Mouse (Mus musculus) urinary bladder, adult 2 months (tissue): ENCODE data around the gene Pgap3. TPM values are rescaled to one million over a fixed set of nuclear protein-coding genes. Genes with fewer than 3 reads are reported as not detected.

Source experiments
- DNase-seq: peaks from one replicate; pipeline ENCODE4 v3.0.0; 2022; ENCODE audit warnings: low spot score
- polyA plus RNA-seq: library from polyadenylated mRNA; depleted of rRNA; stranded (reverse); fragments of >200 nt; gene quantifications from 2 replicates; pipeline ENCODE4 v1.2.3, GENCODE M21; 2012

Gene Pgap3
- polyA plus RNA-seq, 1 experiment = 12.7 TPM

DNA sequence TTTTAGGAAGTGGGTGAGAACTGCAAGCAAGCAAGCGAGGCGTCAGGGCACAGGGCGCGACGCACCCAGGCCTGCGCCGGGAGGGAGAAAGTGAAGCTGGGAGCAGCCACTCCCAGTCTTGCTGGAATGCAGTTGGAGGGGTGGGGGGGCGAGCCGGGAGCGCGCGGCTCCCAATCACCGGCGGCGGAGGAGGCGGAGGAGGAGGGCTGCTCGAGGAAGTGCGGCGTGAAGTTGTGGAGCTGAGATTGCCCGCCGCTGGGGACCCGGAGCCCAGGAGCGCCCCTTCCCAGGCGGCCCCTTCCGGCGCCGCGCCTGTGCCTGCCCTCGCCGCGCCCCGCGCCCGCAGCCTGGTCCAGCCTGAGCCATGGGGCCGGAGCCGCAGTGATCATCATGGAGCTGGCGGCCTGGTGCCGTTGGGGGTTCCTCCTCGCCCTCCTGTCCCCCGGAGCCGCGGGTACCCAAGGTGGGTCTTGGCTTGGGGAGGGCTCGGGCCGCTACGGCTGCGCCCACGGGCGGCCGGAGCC is 12.0 kb upstream of the Pgap3 start, which contains the start of gene Erbb2:
Gene Erbb2, plus strand, starts transcription at position 198 of the 524 bp plus-strand sequence.
- peak; percentile 67 for DNase-seq

DNA sequence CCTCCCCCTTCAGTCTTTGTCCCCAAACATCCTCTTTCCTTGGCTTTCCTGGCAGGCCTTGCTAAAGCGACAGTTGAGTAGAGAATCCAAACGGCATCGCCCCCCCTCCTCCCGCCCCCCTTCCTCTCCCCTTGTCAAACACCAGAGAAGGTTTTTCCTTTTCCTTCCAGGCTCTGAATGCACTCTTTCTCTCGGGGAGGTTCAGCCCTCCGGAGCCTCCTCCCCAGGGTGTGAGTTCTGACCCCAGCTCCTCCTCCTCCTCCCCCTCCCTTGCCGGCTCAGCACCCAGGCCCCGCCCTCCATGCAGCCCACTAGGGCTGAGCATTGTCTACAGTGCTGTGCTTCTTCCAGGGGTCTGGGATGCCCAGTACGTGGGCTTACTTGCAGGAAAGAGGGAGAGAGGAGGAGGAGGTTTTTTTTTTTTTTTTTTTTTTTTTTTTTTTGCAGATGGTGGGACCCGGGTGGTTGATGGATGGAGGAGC is 9.1 kb upstream of the Pgap3 start:
- no peak for DNase-seq

GRCm38 (mm10) chr11:98408872-98409271 is 8.6 kb upstream of the Pgap3 start:
- no peak for DNase-seq

DNA sequence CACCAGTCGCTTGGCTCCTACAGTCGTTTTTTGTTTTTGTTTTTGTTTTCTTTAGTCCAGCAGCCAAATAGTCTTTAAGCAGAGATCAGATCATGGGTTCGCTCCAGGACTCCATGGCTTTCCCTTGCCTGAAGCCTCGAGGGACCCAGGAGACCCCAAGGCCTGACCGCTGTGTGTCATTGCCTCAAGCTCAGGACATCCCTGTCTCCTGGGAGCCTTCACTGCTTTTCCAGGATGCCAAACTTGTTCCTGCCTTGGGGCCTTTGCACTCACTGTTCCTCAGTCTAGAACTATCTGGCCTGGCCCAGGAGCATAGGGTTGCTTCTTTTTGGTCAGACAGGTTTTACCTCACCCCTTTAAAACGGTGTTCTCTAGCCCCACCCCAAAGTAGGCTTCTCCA is 6.3 kb upstream of the Pgap3 start:
- no peak for DNase-seq

DNA sequence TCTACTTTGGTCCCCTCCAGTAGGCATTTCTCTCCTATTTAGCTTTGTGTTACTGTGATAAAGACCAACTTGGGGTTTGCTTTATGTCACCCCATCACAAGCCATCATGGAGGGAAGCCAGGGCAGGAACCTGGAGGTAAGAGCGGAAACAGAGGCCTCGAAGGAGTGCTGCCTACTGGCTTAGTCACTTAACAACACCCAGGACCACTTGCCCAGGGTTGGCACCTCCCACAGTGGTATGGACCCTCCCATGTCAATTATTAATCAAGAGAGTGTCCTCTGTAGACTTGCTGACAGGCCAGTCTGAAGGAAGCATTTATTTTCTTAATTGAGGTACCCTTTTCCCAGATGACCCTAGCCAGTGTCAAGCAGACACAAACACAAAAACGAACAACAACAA is 526 bp upstream of the Pgap3 start:
- no peak for DNase-seq

GRCm38 (mm10) chr11:98397946-98398345 is 2.3 kb downstream of the Pgap3 start:
- no peak for DNase-seq

- DNase-seq = no peak
Observed at GRCm38 (mm10) chr11:98395041-98395440, 5.2 kb downstream of the Pgap3 start.

GRCm38 (mm10) chr11:98394301-98394700 is 6.0 kb downstream of the Pgap3 start:
- no peak for DNase-seq

- no peak for DNase-seq
Observed at GRCm38 (mm10) chr11:98393317-98393716, 7.0 kb downstream of the Pgap3 start.

GRCm38 (mm10) chr11:98392645-98393044 is 7.6 kb downstream of the Pgap3 start:
- no peak for DNase-seq

GRCm38 (mm10) chr11:98392034-98392433 is 8.3 kb downstream of the Pgap3 start:
- no peak for DNase-seq

- no peak for DNase-seq
Observed at GRCm38 (mm10) chr11:98390141-98390540, 10.1 kb downstream of the Pgap3 start.

DNA sequence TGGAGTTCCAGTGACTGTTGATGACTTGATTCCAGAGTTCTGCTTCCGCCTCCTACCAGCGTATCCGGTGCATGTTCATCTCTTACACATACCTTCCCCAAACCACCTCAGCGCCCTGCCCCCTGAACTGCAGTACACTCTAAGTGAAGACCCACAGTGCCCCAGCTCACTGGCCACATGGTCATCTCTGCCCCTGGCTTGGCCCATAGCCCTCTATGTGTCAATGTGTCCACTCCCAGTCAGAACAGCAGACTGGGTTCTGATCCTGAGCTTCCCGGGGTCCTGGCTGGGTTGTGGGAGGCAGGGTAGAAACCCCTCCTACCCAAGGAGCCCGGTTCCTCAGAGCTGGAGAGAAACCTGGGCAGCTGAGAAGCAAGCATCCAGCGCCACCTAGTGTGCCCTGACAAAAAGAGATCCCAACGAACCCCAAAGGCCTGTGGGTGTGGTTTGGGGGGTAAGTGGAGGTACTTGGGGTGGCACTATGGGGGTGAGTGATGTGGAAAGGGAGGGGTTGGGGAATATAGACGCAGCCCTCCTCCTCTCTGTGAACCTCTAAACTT is 11.0 kb downstream of the Pgap3 start:
- DNase-seq = no peak

- no peak for DNase-seq
Observed at GRCm38 (mm10) chr11:98388282-98388681, 12.0 kb downstream of the Pgap3 start.

- no peak for DNase-seq
Observed at GRCm38 (mm10) chr11:98387056-98387577, 13.2 kb downstream of the Pgap3 start.

- DNase-seq = no peak
Observed at GRCm38 (mm10) chr11:98386596-98386995, 13.7 kb downstream of the Pgap3 start.

DNA sequence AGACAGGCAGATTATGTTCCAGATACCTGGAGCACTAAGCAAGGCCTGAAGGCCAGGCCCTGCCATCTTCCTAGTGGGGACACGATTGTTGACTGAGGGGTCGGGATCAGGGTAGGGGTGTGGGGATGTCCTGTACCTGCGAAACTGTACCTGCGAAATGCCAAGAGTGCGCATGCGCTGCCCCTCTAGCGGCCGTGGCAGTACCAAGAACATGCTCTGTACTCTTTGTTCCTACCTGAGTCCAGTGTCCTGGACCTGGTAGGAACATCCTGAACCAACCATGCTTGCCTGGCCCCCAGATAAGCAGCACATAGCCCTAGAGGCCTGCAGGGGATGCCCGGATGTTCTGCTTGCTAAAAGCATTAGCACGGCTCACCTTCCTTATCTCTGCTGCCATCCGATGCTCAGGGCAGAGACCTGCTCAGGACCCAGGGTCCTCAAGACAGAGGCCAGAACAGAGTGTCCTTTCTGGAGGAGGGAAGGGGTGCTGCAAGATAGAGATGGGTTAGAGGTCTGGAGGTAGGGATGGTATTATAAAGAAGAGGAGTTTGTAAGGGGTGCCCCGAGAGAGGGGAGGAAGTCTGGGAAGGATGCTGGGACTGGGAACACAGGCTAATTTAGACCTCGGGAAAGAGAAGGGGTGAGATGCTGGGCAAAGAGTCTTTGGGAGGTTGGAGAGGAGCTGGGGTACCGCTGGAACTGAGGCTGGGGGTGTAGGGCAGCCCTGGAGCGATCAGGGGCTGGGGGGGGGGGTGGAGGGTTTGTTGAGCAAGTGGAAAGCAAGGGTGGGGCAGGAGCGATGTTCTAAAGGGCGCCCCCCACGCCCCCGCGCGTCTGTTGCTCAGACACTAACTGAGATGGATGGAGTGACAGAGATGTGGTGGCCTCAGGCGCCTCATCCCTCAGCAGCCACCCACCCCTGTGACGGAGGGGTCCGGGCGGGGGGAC is 14.4 kb downstream of the Pgap3 start, which contains the start of gene Pnmt:
Gene Pnmt, plus strand, starts transcription at position 813 of the 948 bp plus-strand sequence.
- DNase-seq = no peak

DNA sequence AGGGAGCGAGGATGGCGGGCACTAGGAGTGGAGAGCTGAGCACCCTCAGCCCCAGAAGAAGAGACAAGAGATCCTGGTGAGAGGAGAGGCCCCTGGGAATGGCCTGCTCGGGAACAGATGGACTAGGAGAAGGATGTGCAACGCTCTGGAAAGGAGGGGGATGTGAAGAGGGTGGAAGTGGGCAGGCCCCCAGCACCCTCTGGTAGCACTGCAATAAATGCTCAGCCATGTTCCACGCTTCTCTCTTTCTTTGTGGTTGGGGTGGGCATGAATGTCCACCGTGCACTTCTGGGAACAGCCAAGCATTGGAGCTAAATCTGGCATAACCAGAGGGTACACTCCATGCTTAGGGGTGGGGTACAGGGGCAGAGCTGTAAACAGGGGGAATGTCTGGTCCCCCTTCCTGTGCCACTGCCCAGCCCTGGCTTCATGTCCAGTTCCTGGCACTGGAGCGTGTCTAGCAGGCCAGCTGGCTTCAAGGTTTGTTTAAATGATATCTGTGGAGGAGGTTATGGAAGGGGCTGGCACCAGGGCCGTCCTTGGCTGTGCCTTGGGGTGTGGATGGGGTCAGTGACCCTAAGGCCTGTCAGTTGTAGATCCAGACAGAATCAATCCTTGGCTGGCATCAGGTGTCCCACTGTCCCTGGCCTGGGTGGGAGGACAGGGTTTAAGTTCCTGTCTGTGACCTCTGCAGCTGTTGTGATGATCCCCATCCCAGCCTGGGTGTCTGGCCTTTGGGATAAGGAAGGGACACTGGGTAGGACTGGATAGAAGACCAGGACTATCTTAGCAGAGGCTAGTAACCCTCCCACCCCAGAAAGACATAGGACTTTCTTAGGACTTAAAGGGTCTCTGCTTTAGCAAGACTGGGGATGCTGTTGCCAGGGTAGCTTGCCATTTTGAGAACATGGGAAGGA is 15.3 kb downstream of the Pgap3 start:
- DNase-seq = no peak

- DNase-seq = no peak
Observed at GRCm38 (mm10) chr11:98384216-98384615, 16.1 kb downstream of the Pgap3 start.

GRCm38 (mm10) chr11:98383261-98384030 is 16.8 kb downstream of the Pgap3 start, which contains the start of gene Tcap:
Gene Tcap, plus strand, starts transcription at chr11:98383811.
- no peak for DNase-seq
